Mouse (Mus musculus): Measurements from ENCODE around the gene H2-M10.3. TPM values are rescaled to one million over a fixed set of nuclear protein-coding genes. Genes with fewer than 3 reads are reported as not detected.

Gene H2-M10.3
- polyA plus RNA-seq (2012; rRNA removed), result not detected in 2 replicates

GRCm38 (mm10) chr17:36368317-36368716 is at the start of gene H2-M10.3:
Gene H2-M10.3, minus strand, starts transcription at chr17:36368417.

DNA sequence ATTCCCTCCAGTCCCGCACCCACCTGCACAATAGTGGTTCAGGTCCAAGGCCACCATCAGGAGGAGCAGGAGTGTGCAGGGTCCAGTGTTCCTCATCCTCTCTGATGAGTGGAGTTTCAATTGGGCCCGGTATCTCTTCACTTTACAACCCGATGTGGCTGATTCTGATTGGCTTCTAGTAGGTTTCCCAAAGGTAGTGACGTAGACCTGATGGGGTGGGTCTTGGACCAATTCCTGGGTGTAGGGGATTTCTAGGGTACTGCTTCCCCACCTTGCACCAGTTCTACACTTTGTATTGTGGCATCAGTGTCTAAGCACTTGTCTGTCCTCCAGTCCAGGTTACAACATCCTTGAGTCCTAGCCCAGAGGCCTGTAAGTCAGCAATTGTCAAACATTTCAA is 42.2 kb downstream of the H2-M10.3 start, which contains the start of gene H2-M10.1:
TSS of gene H2-M10.1 (minus strand) at position 101 of the 400 bp plus-strand sequence.

Other genes with a start within 250 kb of the H2-M10.3 start
- gene Gm19684, start 246.7 kb downstream of the H2-M10.3 start, polyA plus RNA-seq (2012; rRNA removed), result not detected in 2 replicates
- gene Gm7030, start 239.0 kb downstream of the H2-M10.3 start, polyA plus RNA-seq (2012; rRNA removed), result not detected in 2 replicates
- not detected in 2 replicates for gene Gm8909, start 199.9 kb downstream of the H2-M10.3 start, polyA plus RNA-seq (2012; rRNA removed)
- not detected in 2 replicates for gene H2-T3, start 178.1 kb downstream of the H2-M10.3 start, polyA plus RNA-seq (2012; rRNA removed)
- gene Rpp21, start 110.3 kb downstream of the H2-M10.3 start, polyA plus RNA-seq (2012; rRNA removed), result 84.7 and 93.7 TPM in 2 replicates
- 54.5 and 56.0 TPM in 2 replicates for gene Trim39, start 96.2 kb downstream of the H2-M10.3 start, polyA plus RNA-seq (2012; rRNA removed)
- gene H2-M10.2, start 81.9 kb downstream of the H2-M10.3 start, polyA plus RNA-seq (2012; rRNA removed), result not detected in 2 replicates
- not detected in 2 replicates for gene H2-M10.1, start 42.3 kb downstream of the H2-M10.3 start, polyA plus RNA-seq (2012; rRNA removed)
- gene H2-M10.4, start 93.9 kb upstream of the H2-M10.3 start, polyA plus RNA-seq (2012; rRNA removed), result not detected in 2 replicates
- gene H2-M11, start 178.7 kb upstream of the H2-M10.3 start, polyA plus RNA-seq (2012; rRNA removed), result not detected in 2 replicates